Mouse (Mus musculus) embryonic facial prominence, embryonic 11.5 days (tissue): ENCODE results near the gene Ppm1e. TPM values are rescaled to one million over a fixed set of nuclear protein-coding genes. Genes with fewer than 3 reads are reported as not detected.

Source experiments
- ATAC-seq: fragments of 200-750 bp; cut with Nextera tagmentation; replicated peaks from 2 replicates; pipeline ENCODE4 v1.8.0; 2017; ENCODE audit warnings: low read depth; ENCODE audit not compliant: insufficient number of reproducible peaks, low FRiP score, low TSS enrichment
- DNase-seq: peaks from one replicate; pipeline ENCODE4 v3.0.0-alpha.2; 2015; ENCODE audit warnings: low spot score
- H3K27ac ChIP-seq: fragments of 300-500 bp; sonication (generic); replicated peaks from 2 replicates; pipeline ENCODE4 v1.5.1; 2014; ENCODE audit warnings: mild to moderate bottlenecking, low read depth, low read length, control low read depth
- H3K27me3 ChIP-seq: fragments of 300-500 bp; sonication (generic); 2 replicates; pipeline ENCODE4 v1.6.1; 2014; ENCODE audit warnings: mild to moderate bottlenecking, low read length, moderate library complexity, mixed read lengths; ENCODE audit not compliant: control insufficient read depth, insufficient read depth
- H3K36me3 ChIP-seq: fragments of 300-500 bp; sonication (generic); replicated peaks from 2 replicates; pipeline ENCODE4 v1.6.1; 2014; ENCODE audit warnings: low read depth, mild to moderate bottlenecking, low read length, moderate library complexity, mixed read lengths; ENCODE audit not compliant: control insufficient read depth, insufficient read depth
- H3K4me1 ChIP-seq: fragments of 300-500 bp; sonication (generic); 2 replicates; pipeline ENCODE4 v1.6.1; 2014; ENCODE audit warnings: low read length, mixed read lengths; ENCODE audit not compliant: control insufficient read depth, insufficient read depth
- H3K4me2 ChIP-seq: fragments of 300-500 bp; sonication (generic); 2 replicates; pipeline ENCODE4 v1.6.1; 2014; ENCODE audit warnings: low read depth, mild to moderate bottlenecking, control low read depth, low read length, moderate library complexity
- H3K4me3 ChIP-seq: fragments of 300-500 bp; sonication (generic); 2 replicates; pipeline ENCODE4 v1.5.1; 2014; ENCODE audit warnings: low read depth, low read length, control low read depth
- H3K9ac ChIP-seq: fragments of 300-500 bp; sonication (generic); replicated peaks from 2 replicates; pipeline ENCODE4 v1.6.1; 2014; ENCODE audit warnings: mild to moderate bottlenecking, control low read depth, low read length
- H3K9me3 ChIP-seq: fragments of 300-500 bp; sonication (generic); replicated peaks from 2 replicates; pipeline ENCODE4 v1.6.1; 2016; ENCODE audit warnings: mild to moderate bottlenecking, low read length, inconsistent platforms, mixed read lengths; ENCODE audit not compliant: control insufficient read depth
- WGBS: fragments of 180-500 bp; shearing (Covaris S2); extraction: QIAGEN DNeasy Blood & Tissue Kit; methylation state at CpG from one replicate; pipeline ENCODE4 v1.1.7; 2014; 5-methylcytosine and 5-hydroxymethylcytosine counted together
- polyA plus RNA-seq: library from polyadenylated mRNA; unstranded; fragments of >200 nt; fragmentation: Nextera tagmentation; extraction: Ambion mirVana; gene quantifications from 2 replicates; pipeline ENCODE4 v1.2.1, GENCODE M21; 2014

The Ppm1e gene
- polyA plus RNA-seq: 3.9 and 4.1 TPM in 2 replicates

DNA sequence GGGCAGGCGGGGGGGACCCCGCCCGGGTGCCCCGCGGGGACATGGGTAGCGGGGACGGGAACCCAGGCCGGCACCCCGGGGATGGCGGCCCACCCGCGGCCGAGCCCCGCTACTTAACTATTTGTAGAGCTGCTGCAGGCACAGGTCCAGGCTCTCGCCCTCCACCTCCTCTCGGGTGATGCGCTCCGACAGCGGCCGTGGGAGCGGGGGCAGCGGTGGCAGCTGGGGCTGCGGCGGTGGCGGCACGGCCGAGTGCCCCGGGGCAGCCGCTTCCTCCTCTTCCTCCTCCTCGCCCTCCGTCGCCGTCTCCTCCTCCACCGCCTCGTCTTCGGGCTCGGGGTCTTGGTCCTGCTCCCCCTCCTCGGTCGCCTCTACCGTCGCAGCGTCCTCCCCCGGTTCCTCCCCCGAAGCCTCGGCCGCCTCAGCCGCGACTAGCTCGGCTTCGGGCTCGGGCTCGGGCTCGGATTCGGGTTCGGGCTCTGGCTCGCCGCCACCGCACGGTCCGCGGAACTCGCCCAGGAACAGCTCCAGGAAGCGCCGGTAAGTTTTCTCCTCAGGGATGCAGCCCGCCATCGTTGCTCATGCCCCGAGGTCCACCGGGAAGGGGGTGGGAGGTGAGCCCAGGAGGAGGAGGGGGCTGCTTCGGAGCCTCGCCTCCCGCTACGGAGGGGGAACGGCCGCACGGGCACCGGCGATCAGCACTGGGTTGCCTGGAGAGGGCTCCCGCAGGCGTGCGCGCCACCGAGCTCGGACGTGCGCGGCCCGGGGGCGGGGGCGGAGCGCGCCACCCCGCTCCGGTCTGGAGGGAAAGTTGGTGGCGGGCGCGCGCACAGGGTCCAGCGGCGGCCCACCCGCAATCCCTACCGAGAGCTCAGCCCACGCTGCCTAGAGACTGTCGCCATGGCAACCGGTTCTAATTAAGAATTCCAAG lies at the start of gene Ppm1e:
TSS of gene Ppm1e (minus strand) at position 693 of the 931 bp plus-strand sequence.
- Histone ChIP-seq H3K27me3 (peaks cover 7% of the 10 kb centered on the region), H3K36me3 (no peaks in the 10 kb centered on the region), H3K4me3 (peak within 1 kb of the TSS; percentile 69), H3K27ac (no peak within 1 kb of the TSS), H3K4me2 (peak within 1 kb of the TSS; percentile 96), H3K9ac (peak within 1 kb of the TSS; percentile 69), H3K9me3 (no peaks in the 10 kb centered on the region), H3K4me1 (no peaks in the 10 kb centered on the region)
- under 1% methylated on average over 81 of the region's 104 CpGs for WGBS
- DNase-seq: peak; percentile 89
- peak; percentile 91 for ATAC-seq

DNA sequence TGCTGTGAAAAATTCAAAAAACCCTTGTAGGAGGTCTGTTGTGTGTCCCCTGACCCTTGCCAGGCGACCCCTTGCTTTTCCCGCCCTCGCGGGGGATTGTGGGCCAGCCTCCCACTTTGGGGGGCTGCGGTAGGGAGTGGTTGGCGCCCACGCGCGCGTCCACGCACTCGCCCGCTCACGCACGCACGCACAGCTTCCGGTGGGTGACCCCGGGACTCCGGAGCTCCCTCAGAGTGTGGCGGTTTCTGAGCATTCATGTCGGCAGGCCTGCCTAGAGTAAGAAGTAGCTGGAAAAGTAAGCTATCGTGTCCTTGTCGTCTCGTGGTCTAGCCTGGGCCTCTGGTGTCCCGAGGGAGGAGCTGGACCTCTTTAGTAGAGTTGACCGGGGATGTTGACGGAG lies 46.1 kb upstream of the Ppm1e start, which contains the start of the genes Rad51c and Tex14:
TSS of gene Rad51c (minus strand) at position 79 of the 400 bp plus-strand sequence.
TSS of gene Tex14 (plus strand) at position 190 of the 400 bp plus-strand sequence.
- Histone ChIP-seq H3K4me2 (peak within 1 kb of the TSS; percentile 42), H3K4me3 (peak within 1 kb of the TSS; percentile 55), H3K9ac (peak within 1 kb of the TSS; percentile 78), H3K4me1 (no peaks in the 10 kb centered on the region), H3K9me3 (no peaks in the 10 kb centered on the region), H3K27me3 (no peaks in the 10 kb centered on the region), H3K36me3 (no peaks in the 10 kb centered on the region), H3K27ac (peak within 1 kb of the TSS; percentile 88)
- no peak for DNase-seq
- 72% methylated on average over 27 of the region's 27 CpGs for WGBS
- no peak for ATAC-seq

DNA sequence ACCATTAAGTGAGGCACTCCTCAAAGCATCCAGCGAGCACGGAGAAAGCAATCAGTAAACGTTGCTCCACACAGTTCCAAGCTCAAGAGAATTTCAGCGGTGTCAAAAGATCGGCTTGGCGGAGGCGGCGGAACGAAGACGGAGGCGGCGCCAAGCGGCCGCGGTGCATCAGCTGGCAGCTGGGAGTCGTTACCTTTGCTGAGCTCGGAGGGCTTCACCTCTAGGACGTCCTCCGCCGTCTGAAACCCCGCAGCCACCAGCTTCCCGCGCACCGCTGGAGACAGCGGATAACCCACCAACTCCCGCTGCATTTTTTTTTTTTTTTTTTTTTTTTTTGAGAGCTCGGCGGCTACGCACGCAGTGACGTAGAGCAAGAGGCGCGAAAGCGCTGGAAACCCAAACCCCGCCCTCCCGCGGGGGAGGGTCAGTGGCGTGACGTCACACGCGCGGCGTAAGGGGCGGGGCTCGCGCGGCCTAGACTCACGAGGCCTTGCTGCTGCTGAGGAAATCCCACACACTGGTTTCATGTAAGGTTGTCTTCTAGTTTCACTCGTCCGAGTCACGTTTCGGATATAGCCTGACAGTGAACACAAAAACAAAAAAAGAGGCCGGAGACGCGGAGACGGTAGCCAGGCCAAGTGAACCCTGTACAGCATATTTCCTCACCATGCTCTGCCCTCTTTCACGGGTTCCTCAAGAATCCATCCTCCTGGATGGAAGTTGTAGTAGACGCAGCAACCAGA lies 45.5 kb upstream of the Ppm1e start:
- Histone ChIP-seq H3K36me3 (no peaks in the 10 kb centered on the region), H3K4me2 (peak overlapping the region; percentile 42), H3K9me3 (no peaks in the 10 kb centered on the region), H3K27ac (peak overlapping the region; percentile 88), H3K4me1 (no peaks in the 10 kb centered on the region), H3K9ac (peak overlapping the region; percentile 78), H3K27me3 (no peaks in the 10 kb centered on the region), H3K4me3 (peak overlapping the region; percentile 55)
- 2% methylated on average over 58 of the region's 58 CpGs for WGBS
- DNase-seq: peak; percentile 97
- ATAC-seq: peak; percentile 87

DNA sequence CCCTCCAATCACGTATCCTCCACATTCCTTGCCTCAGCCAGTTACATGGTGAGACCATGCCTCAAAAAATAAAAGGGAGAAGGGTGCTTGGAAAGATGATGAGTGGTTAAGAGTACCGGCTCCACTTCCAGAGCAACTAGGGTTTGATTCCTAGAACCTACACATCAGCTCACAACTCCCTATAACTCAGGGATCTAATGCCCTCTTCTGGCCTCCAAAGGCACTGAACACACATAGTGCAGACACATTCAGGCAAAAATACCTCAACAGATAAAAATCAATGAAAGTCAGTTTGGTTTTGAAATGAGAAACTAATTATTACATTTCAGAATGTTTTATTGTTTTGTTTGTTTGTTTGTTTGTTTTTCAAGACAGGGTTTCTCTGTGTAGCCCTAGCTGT lies 39.6 kb upstream of the Ppm1e start:
- Histone ChIP-seq H3K4me3 (no peak overlapping the region), H3K9ac (no peak overlapping the region), H3K9me3 (no peaks in the 10 kb centered on the region), H3K27ac (no peak overlapping the region), H3K4me2 (no peak overlapping the region), H3K36me3 (no peaks in the 10 kb centered on the region), H3K27me3 (no peaks in the 10 kb centered on the region), H3K4me1 (no peaks in the 10 kb centered on the region)
- ATAC-seq: no peak
- WGBS: 91% methylated on average over 2 of the region's 2 CpGs
- no peak for DNase-seq

DNA sequence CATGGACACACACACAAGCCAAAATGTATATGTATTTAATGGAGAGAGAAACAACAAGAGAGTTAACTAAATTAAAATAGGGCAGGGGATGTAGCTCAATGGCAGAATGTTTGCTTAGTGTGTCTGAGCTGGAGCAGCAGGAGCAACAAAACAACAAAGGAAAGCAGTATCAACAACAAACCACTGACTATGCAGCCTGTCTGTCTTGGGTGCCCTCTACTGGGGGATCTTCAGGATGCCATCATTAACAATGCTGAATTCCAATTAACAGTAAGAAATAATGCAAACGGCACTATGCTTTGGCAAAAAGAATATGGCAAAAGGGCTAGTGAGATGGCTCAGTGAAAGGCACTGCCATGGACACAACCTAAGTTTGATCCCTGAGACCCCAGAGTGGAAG lies 35.0 kb upstream of the Ppm1e start:
- Histone ChIP-seq H3K27ac (no peak overlapping the region), H3K4me1 (no peaks in the 10 kb centered on the region), H3K4me2 (no peak overlapping the region), H3K9ac (no peak overlapping the region), H3K9me3 (no peaks in the 10 kb centered on the region), H3K27me3 (no peaks in the 10 kb centered on the region), H3K36me3 (no peaks in the 10 kb centered on the region), H3K4me3 (no peak overlapping the region)
- ATAC-seq (no peak), DNase-seq (peak; percentile 50)
- WGBS: 57% methylated on average over 1 of the region's 1 CpGs

DNA sequence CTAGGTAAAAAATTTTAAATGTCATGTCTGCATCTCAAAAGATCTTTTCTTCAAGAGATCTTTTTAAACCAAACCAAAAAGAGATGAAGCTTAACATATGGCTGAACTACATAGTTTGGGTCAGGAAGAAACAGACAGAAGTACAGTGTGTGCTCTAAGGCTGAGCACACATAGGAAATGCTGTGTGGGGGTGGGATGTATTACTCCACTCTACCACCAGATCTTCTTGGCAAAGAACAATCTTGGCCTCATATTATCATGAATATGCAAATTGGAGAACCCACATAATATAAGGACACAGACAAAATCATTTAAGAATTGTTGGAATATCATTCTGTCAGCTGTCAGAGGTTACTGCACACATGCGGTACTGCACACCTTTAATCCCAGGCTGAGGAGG lies 26.9 kb upstream of the Ppm1e start:
- Histone ChIP-seq H3K4me1 (no peaks in the 10 kb centered on the region), H3K27ac (no peak overlapping the region), H3K27me3 (no peaks in the 10 kb centered on the region), H3K4me2 (no peak overlapping the region), H3K36me3 (no peaks in the 10 kb centered on the region), H3K9me3 (no peaks in the 10 kb centered on the region), H3K4me3 (no peak overlapping the region), H3K9ac (no peak overlapping the region)
- ATAC-seq: no peak
- DNase-seq: no peak
- 91% methylated on average over 1 of the region's 1 CpGs for WGBS

DNA sequence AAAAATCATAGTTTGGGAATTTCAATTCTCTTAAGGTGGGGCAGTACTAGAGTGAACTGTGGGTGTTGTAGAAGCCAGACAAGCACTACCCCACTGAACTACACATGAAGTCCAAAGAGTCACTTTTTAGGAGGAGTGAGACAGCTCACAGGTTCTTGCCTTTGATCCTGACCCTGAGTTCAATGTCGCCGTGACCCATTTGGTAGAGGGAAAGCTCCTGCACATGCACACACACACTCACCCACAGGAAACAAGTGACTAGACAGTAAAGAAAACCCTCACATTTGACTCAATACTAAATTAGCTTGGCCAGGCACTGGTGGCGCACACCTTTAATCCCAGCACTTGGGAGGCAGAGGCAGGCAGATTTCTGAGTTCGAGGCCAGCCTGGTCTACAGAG lies 25.7 kb upstream of the Ppm1e start:
- no peaks in the 10 kb centered on the region for H3K9me3 ChIP-seq
- WGBS: 86% methylated on average over 4 of the region's 4 CpGs
- H3K4me3 ChIP-seq: no peak overlapping the region
- no peak overlapping the region for H3K9ac ChIP-seq
- DNase-seq (no peak), ATAC-seq (no peak)
- no peak overlapping the region for H3K27ac ChIP-seq
- no peaks in the 10 kb centered on the region for H3K4me1 ChIP-seq
- H3K4me2 ChIP-seq: no peak overlapping the region
- H3K27me3 ChIP-seq: no peaks in the 10 kb centered on the region
- no peaks in the 10 kb centered on the region for H3K36me3 ChIP-seq
